Mouse (Mus musculus): Measurements from ENCODE around the gene Gm21983.

Gm21983 gene

GRCm38 (mm10) chr7:27185986-27186385 is 5.1 kb upstream of the Gm21983 start:
- DNase-seq (ENCODE audit: low read depth), result no peak

GRCm38 (mm10) chr7:27184964-27185363 is 4.1 kb upstream of the Gm21983 start:
- DNase-seq (ENCODE audit: low read depth), result peak; percentile 67

GRCm38 (mm10) chr7:27182498-27182897 is 1.6 kb upstream of the Gm21983 start:
- DNase-seq (ENCODE audit: low read depth), result no peak

- no peak for DNase-seq (ENCODE audit: low read depth)
Observed at GRCm38 (mm10) chr7:27180036-27180435, 850 bp downstream of the Gm21983 start.

- DNase-seq (ENCODE audit: low read depth), result no peak
Observed at GRCm38 (mm10) chr7:27179217-27179918, 1.5 kb downstream of the Gm21983 start.

GRCm38 (mm10) chr7:27178324-27179216 is 2.3 kb downstream of the Gm21983 start, which contains the start of gene Rab4b:
Gene Rab4b (minus strand): TSS chr7:27178896.
- DNase-seq (ENCODE audit: low read depth), result peak; percentile 100

GRCm38 (mm10) chr7:27177942-27178323 is 3.0 kb downstream of the Gm21983 start:
- DNase-seq (ENCODE audit: low read depth), result no peak

- no peak for DNase-seq (ENCODE audit: low read depth)
Observed at GRCm38 (mm10) chr7:27174896-27175295, 6.0 kb downstream of the Gm21983 start.

- no peak for DNase-seq (ENCODE audit: low read depth)
Observed at GRCm38 (mm10) chr7:27174496-27174895, 6.4 kb downstream of the Gm21983 start.

GRCm38 (mm10) chr7:27170981-27171380 is 9.9 kb downstream of the Gm21983 start:
- DNase-seq (ENCODE audit: low read depth), result no peak

GRCm38 (mm10) chr7:27168371-27168770 is 12.5 kb downstream of the Gm21983 start:
- no peak for DNase-seq (ENCODE audit: low read depth)

GRCm38 (mm10) chr7:27167475-27168094 is 13.3 kb downstream of the Gm21983 start:
- peak; percentile 35 for DNase-seq (ENCODE audit: low read depth)

- peak; percentile 98 for DNase-seq (ENCODE audit: low read depth)
Observed at GRCm38 (mm10) chr7:27166614-27167474, 14.0 kb downstream of the Gm21983 start, which contains the start of gene Egln2. Gene Egln2 (minus strand): TSS chr7:27166802.

- no peak for DNase-seq (ENCODE audit: low read depth)
Observed at GRCm38 (mm10) chr7:27166229-27166613, 14.7 kb downstream of the Gm21983 start.

- DNase-seq (ENCODE audit: low read depth), result no peak
Observed at GRCm38 (mm10) chr7:27165696-27166095, 15.2 kb downstream of the Gm21983 start.

- DNase-seq (ENCODE audit: low read depth), result no peak
Observed at GRCm38 (mm10) chr7:27165007-27165655, 15.8 kb downstream of the Gm21983 start.

GRCm38 (mm10) chr7:27164112-27164947 is 16.6 kb downstream of the Gm21983 start:
- DNase-seq (ENCODE audit: low read depth), result no peak

GRCm38 (mm10) chr7:27163450-27163805 is 17.5 kb downstream of the Gm21983 start:
- no peak for DNase-seq (ENCODE audit: low read depth)

GRCm38 (mm10) chr7:27162780-27163449 is 18.0 kb downstream of the Gm21983 start:
- DNase-seq (ENCODE audit: low read depth), result no peak

GRCm38 (mm10) chr7:27161744-27162143 is 19.1 kb downstream of the Gm21983 start:
- no peak for DNase-seq (ENCODE audit: low read depth)
